Mouse (Mus musculus) T-cell, adult 66 days (primary cell): Measurements from ENCODE around the gene Olfr982. TPM values are rescaled to one million over a fixed set of nuclear protein-coding genes. Genes with fewer than 3 reads are reported as not detected.

Experiments
- total RNA-seq, 2 experiments: library from RNA; stranded (reverse); gene quantifications; 3 replicates in 1 of 2; 4 replicates in 1 of 2; pipeline ENCODE4 v1.2.4; 2023

Olfr982 gene
- total RNA-seq: not detected

GRCm38 (mm10) chr9:40073529-40073928 lies at the start of gene Olfr982:
Olfr982 (plus strand) TSS chr9:40073829.

GRCm38 (mm10) chr9:40093495-40093894 lies 19.9 kb downstream of the Olfr982 start, which contains the start of gene Olfr983:
Olfr983 (minus strand) TSS chr9:40093595.

GRCm38 (mm10) chr9:40114106-40114505 lies 40.5 kb downstream of the Olfr982 start, which contains the start of gene Olfr984:
Olfr984 (minus strand) TSS chr9:40114206.

Other genes starting within 250 kb of the Olfr982 start
- not detected for gene Olfr971, start 237.0 kb upstream of the Olfr982 start, total RNA-seq
- not detected for gene Olfr972, start 207.4 kb upstream of the Olfr982 start, total RNA-seq
- not detected for gene Olfr229, start 166.5 kb upstream of the Olfr982 start, total RNA-seq
- gene Olfr974, start 136.3 kb upstream of the Olfr982 start, total RNA-seq: not detected
- gene Olfr975, start 121.8 kb upstream of the Olfr982 start, total RNA-seq: not detected
- not detected for gene Olfr976, start 112.7 kb upstream of the Olfr982 start, total RNA-seq
- not detected for gene Olfr978, start 81.7 kb upstream of the Olfr982 start, total RNA-seq
- gene Olfr979, start 70.4 kb upstream of the Olfr982 start, total RNA-seq: not detected
- gene Olfr980, start 64.2 kb upstream of the Olfr982 start, total RNA-seq: not detected
- not detected for gene Olfr981, start 52.4 kb upstream of the Olfr982 start, total RNA-seq
- gene Olfr983, start 19.8 kb downstream of the Olfr982 start, total RNA-seq: not detected
- gene Olfr984, start 40.4 kb downstream of the Olfr982 start, total RNA-seq: under 1 TPM; 0.12 TPM
- gene Olfr985, start 56.4 kb downstream of the Olfr982 start, total RNA-seq: not detected
- not detected for gene Tmem225, start 74.3 kb downstream of the Olfr982 start, total RNA-seq
- not detected for gene Olfr986, start 107.1 kb downstream of the Olfr982 start, total RNA-seq
- gene Zfp202, start 118.5 kb downstream of the Olfr982 start, total RNA-seq: 1 to 10 TPM; 2.3 to 3.1 TPM
- gene Scn3b, start 195.4 kb downstream of the Olfr982 start, total RNA-seq: not detected